Mouse (Mus musculus): ENCODE measurements around the gene Tmem175. TPM values are rescaled to one million over a fixed set of nuclear protein-coding genes. Genes with fewer than 3 reads are reported as not detected.

Gene Tmem175
- polyA plus RNA-seq, 1 experiment from 2014 or later, result 7.3 TPM

GRCm38 (mm10) chr5:108645651-108646342 lies 16.2 kb downstream of the Tmem175 start:
- DNase-seq (no peak), ATAC-seq (no peak)
- no peak overlapping the region for H3K27ac ChIP-seq (ENCODE audit: low read depth)
- 87% methylated on average over 9 of the region's 9 CpGs for WGBS (ENCODE audit: insufficient replicate concordance)
- no peak overlapping the region for H3K4me2 ChIP-seq (ENCODE audit: low read depth, low read length)
- H3K36me3 ChIP-seq (replicated peaks; ENCODE audit: insufficient read depth, low read length), result peaks cover 40% of the 10 kb centered on the region
- H3K27me3 ChIP-seq (ENCODE audit: insufficient read depth, low read length), result no peaks in the 10 kb centered on the region
- no peak overlapping the region for H3K4me3 ChIP-seq (ENCODE audit: low read depth, low read length)
- H3K9ac ChIP-seq (replicated peaks), result no peak overlapping the region
- H3K4me1 ChIP-seq (ENCODE audit: insufficient read depth), result no peaks in the 10 kb centered on the region
- no peak for TF ChIP-seq CTCF (IDR thresholded peaks at IDR 0.05; ENCODE audit: low read depth)
- TF ChIP-seq EP300 (IDR thresholded peaks at IDR 0.05; ENCODE audit: low read depth), result no peak
- H3K9me3 ChIP-seq (ENCODE audit: low read length), result no peaks in the 10 kb centered on the region

GRCm38 (mm10) chr5:108646343-108646660 lies 16.7 kb downstream of the Tmem175 start:
- peaks cover 40% of the 10 kb centered on the region for H3K36me3 ChIP-seq (replicated peaks; ENCODE audit: insufficient read depth, low read length)
- ATAC-seq, result no peak
- 91% methylated on average over 3 of the region's 3 CpGs for WGBS (ENCODE audit: insufficient replicate concordance)

GRCm38 (mm10) chr5:108647311-108647710 lies 17.7 kb downstream of the Tmem175 start:
- Histone ChIP-seq H3K9ac (replicated peaks) (no peak overlapping the region), H3K27ac (ENCODE audit: low read depth) (no peak overlapping the region), H3K4me2 (ENCODE audit: low read depth, low read length) (no peak overlapping the region), H3K4me1 (ENCODE audit: insufficient read depth) (no peaks in the 10 kb centered on the region), H3K36me3 (replicated peaks; ENCODE audit: insufficient read depth, low read length) (peaks cover 40% of the 10 kb centered on the region), H3K9me3 (ENCODE audit: low read length) (no peaks in the 10 kb centered on the region), H3K27me3 (ENCODE audit: insufficient read depth, low read length) (no peaks in the 10 kb centered on the region), H3K4me3 (ENCODE audit: low read depth, low read length) (no peak overlapping the region)
- TF ChIP-seq EP300 (IDR thresholded peaks at IDR 0.05; ENCODE audit: low read depth), result no peak
- TF ChIP-seq CTCF (IDR thresholded peaks at IDR 0.05; ENCODE audit: low read depth), result no peak
- 73% methylated on average over 2 of the region's 2 CpGs for WGBS (ENCODE audit: insufficient replicate concordance)
- ATAC-seq (no peak), DNase-seq (no peak)

More at GRCm38 (mm10) chr5:108646343-108646660, 16.7 kb downstream of the Tmem175 start:
- TF ChIP-seq EP300 (IDR thresholded peaks at IDR 0.05; ENCODE audit: low read depth) (no peak), CTCF (IDR thresholded peaks at IDR 0.05; ENCODE audit: low read depth) (no peak)
- Histone ChIP-seq H3K27me3 (ENCODE audit: insufficient read depth, low read length) (no peaks in the 10 kb centered on the region), H3K4me1 (ENCODE audit: insufficient read depth) (no peaks in the 10 kb centered on the region), H3K9ac (replicated peaks) (no peak overlapping the region), H3K9me3 (ENCODE audit: low read length) (no peaks in the 10 kb centered on the region), H3K27ac (ENCODE audit: low read depth) (no peak overlapping the region), H3K4me3 (ENCODE audit: low read depth, low read length) (no peak overlapping the region), H3K4me2 (ENCODE audit: low read depth, low read length) (no peak overlapping the region)
- DNase-seq, result no peak

- TF ChIP-seq EP300 (IDR thresholded peaks at IDR 0.05; ENCODE audit: low read depth), result no peak
- TF ChIP-seq CTCF (IDR thresholded peaks at IDR 0.05; ENCODE audit: low read depth), result no peak
- no peaks in the 10 kb centered on the region for H3K4me1 ChIP-seq (ENCODE audit: insufficient read depth)
- 87% methylated on average over 2 of the region's 2 CpGs for WGBS (ENCODE audit: insufficient replicate concordance)
- ATAC-seq, result no peak
- DNase-seq, result no peak
- H3K4me2 ChIP-seq (ENCODE audit: low read depth, low read length), result no peak overlapping the region
- H3K27me3 ChIP-seq (ENCODE audit: insufficient read depth, low read length), result no peaks in the 10 kb centered on the region
- H3K9ac ChIP-seq (replicated peaks), result no peak overlapping the region
- peaks cover 39% of the 10 kb centered on the region for H3K36me3 ChIP-seq (replicated peaks; ENCODE audit: insufficient read depth, low read length)
- no peak overlapping the region for H3K27ac ChIP-seq (ENCODE audit: low read depth)
- no peaks in the 10 kb centered on the region for H3K9me3 ChIP-seq (ENCODE audit: low read length)
- no peak overlapping the region for H3K4me3 ChIP-seq (ENCODE audit: low read depth, low read length)
These were observed 18.4 kb downstream of the Tmem175 start for GRCm38 (mm10) chr5:108647820-108648465.

GRCm38 (mm10) chr5:108648937-108649576 lies 19.5 kb downstream of the Tmem175 start:
- H3K4me1 ChIP-seq (ENCODE audit: insufficient read depth), result no peaks in the 10 kb centered on the region
- no peak overlapping the region for H3K27ac ChIP-seq (ENCODE audit: low read depth)
- ATAC-seq (no peak), DNase-seq (no peak)
- no peak for TF ChIP-seq EP300 (IDR thresholded peaks at IDR 0.05; ENCODE audit: low read depth)
- no peak overlapping the region for H3K4me2 ChIP-seq (ENCODE audit: low read depth, low read length)
- H3K9ac ChIP-seq (replicated peaks), result no peak overlapping the region
- no peak overlapping the region for H3K4me3 ChIP-seq (ENCODE audit: low read depth, low read length)
- 85% methylated on average over 11 of the region's 11 CpGs for WGBS (ENCODE audit: insufficient replicate concordance)
- H3K27me3 ChIP-seq (ENCODE audit: insufficient read depth, low read length), result no peaks in the 10 kb centered on the region
- peaks cover 48% of the 10 kb centered on the region for H3K36me3 ChIP-seq (replicated peaks; ENCODE audit: insufficient read depth, low read length)
- no peaks in the 10 kb centered on the region for H3K9me3 ChIP-seq (ENCODE audit: low read length)

GRCm38 (mm10) chr5:108650341-108650740 lies 20.8 kb downstream of the Tmem175 start:
- Histone ChIP-seq H3K27me3 (ENCODE audit: insufficient read depth, low read length) (no peaks in the 10 kb centered on the region), H3K4me3 (ENCODE audit: low read depth, low read length) (no peak overlapping the region), H3K36me3 (replicated peaks; ENCODE audit: insufficient read depth, low read length) (peaks cover 60% of the 10 kb centered on the region), H3K9ac (replicated peaks) (no peak overlapping the region), H3K27ac (ENCODE audit: low read depth) (no peak overlapping the region), H3K9me3 (ENCODE audit: low read length) (no peaks in the 10 kb centered on the region), H3K4me2 (ENCODE audit: low read depth, low read length) (no peak overlapping the region), H3K4me1 (ENCODE audit: insufficient read depth) (no peaks in the 10 kb centered on the region)
- ATAC-seq, result no peak
- 92% methylated on average over 7 of the region's 7 CpGs for WGBS (ENCODE audit: insufficient replicate concordance)
- DNase-seq, result no peak
- TF ChIP-seq EP300 (IDR thresholded peaks at IDR 0.05; ENCODE audit: low read depth), result no peak
- no peak for TF ChIP-seq CTCF (IDR thresholded peaks at IDR 0.05; ENCODE audit: low read depth)
